Mouse (Mus musculus): ENCODE data around the gene Atf7ip. TPM values are rescaled to one million over a fixed set of nuclear protein-coding genes. Genes with fewer than 3 reads are reported as not detected.

Atf7ip gene
- polyA plus RNA-seq, 1 experiment from 2014 or later: 8.4 TPM

DNA sequence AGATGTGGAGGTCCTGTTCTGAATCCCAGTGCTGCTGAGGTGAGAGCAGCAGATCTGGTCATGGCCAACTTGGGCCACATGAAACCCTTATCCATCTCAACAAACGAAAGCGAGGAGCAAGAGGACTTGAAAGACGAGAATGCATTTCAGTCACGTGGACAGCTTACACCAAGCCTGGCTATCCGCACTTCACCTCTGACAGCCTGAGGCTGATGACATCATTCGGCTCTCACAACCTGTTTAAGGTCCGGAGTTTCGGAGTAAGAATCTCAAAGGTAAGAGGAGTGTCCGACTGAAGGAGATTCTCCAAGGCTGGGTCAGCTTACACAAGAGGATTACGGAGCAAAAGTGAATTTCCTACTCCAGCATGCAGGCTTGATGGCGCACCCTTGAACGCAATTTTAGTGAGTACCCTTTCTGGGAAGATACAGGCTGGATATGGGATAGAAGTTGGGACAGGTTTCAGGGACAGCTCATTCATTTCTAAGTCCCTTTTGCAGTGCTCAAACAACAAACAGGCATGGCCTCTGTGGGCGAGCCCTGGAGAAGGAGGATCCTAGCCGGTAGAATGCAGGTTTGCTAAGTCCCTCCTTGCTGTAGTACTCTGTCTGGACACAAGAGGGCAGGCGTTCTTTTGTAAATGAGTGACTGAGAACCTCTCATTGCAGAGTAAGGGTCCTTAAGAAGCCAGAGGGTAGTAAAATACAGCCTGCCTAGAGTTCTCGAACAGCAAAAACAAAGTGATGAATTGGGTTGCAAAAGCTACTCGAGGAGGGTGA lies 114.6 kb downstream of the Atf7ip start:
- H3K36me3 ChIP-seq (ENCODE audit: control insufficient read depth, insufficient read depth, low read length): no peaks in the 10 kb centered on the region
- no peak overlapping the region; the same call in 1 of the 2 replicates for H3K4me2 ChIP-seq (replicated peaks; ENCODE audit: low read depth)
- H3K9ac ChIP-seq (ENCODE audit: low read length): no peak overlapping the region
- H3K27me3 ChIP-seq (ENCODE audit: control insufficient read depth, insufficient read depth, low read length): no peaks in the 10 kb centered on the region
- DNase-seq (ENCODE audit: low spot score) (peak; percentile 87), ATAC-seq (ENCODE audit: low FRiP score, low TSS enrichment) (peak; percentile 60; the same call in 1 of the 2 replicates)
- peak; percentile 89 for TF ChIP-seq CTCF (IDR thresholded peaks at IDR 0.05; ENCODE audit: low read depth)
- no peak for TF ChIP-seq EP300 (optimal IDR thresholded peaks at IDR 0.05)
- H3K4me1 ChIP-seq (replicated peaks; ENCODE audit: control insufficient read depth, insufficient read depth): no peaks in the 10 kb centered on the region
- no peaks in the 10 kb centered on the region for H3K9me3 ChIP-seq (ENCODE audit: control insufficient read depth, low read length)
- WGBS: 47% methylated on average over 17 of the region's 17 CpGs
- no peak overlapping the region for H3K4me3 ChIP-seq (ENCODE audit: low read depth, low read length)
- H3K27ac ChIP-seq (replicated peaks): no peak overlapping the region

DNA sequence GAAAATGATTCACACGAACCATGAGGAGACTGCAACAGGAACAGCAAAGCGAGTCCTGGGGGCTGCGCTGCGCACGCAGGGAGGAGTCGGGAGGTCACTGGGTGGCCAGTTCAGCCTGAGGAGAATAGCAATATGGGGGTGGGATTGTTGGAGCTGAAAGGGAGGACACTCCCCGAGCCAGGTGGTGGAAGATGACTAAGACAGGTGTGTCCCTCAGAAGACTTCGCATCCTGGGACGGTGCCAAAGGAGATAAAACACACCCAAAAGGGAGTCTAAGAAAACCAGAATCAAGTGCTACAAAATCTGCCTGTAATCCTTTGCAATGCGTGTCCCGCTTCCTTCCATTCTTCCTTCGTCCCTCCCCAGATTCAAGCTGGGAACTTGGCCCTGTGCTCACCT lies 119.5 kb downstream of the Atf7ip start:
- 81% methylated on average over 12 of the region's 12 CpGs for WGBS
- DNase-seq (ENCODE audit: low spot score) (no peak), ATAC-seq (ENCODE audit: low FRiP score, low TSS enrichment) (no peak)
- Histone ChIP-seq H3K4me3 (ENCODE audit: low read depth, low read length) (no peak overlapping the region), H3K4me1 (replicated peaks; ENCODE audit: control insufficient read depth, insufficient read depth) (no peaks in the 10 kb centered on the region), H3K4me2 (replicated peaks; ENCODE audit: low read depth) (no peak overlapping the region), H3K27me3 (ENCODE audit: control insufficient read depth, insufficient read depth, low read length) (no peaks in the 10 kb centered on the region), H3K27ac (replicated peaks) (no peak overlapping the region), H3K9me3 (ENCODE audit: control insufficient read depth, low read length) (no peaks in the 10 kb centered on the region), H3K9ac (ENCODE audit: low read length) (no peak overlapping the region), H3K36me3 (ENCODE audit: control insufficient read depth, insufficient read depth, low read length) (no peaks in the 10 kb centered on the region)
- TF ChIP-seq EP300 (optimal IDR thresholded peaks at IDR 0.05): no peak
- no peak for TF ChIP-seq CTCF (IDR thresholded peaks at IDR 0.05; ENCODE audit: low read depth)

DNA sequence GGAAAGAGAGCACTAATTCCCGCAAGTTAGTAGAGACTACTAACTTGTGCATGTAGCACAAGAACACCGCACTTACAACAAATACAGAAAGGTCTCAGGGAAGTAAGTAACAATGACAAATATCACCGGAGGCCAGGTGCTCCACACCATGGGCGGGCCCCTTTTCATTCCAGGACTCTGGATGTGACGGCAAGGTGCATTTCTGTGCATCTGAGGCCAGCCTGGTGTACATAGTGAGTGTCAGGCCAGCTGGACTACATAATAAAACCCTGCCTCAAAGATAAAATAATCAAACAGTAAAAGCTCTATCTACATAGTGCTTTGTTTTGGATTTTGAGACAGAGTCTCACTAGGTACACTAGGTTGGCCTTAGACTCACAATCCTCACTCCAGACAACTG lies 123.7 kb downstream of the Atf7ip start:
- no peaks in the 10 kb centered on the region for H3K4me1 ChIP-seq (replicated peaks; ENCODE audit: control insufficient read depth, insufficient read depth)
- TF ChIP-seq CTCF (IDR thresholded peaks at IDR 0.05; ENCODE audit: low read depth): no peak
- TF ChIP-seq EP300 (optimal IDR thresholded peaks at IDR 0.05): no peak
- no peak overlapping the region for H3K4me2 ChIP-seq (replicated peaks; ENCODE audit: low read depth)
- no peak overlapping the region for H3K27ac ChIP-seq (replicated peaks)
- WGBS: 60% methylated on average over 5 of the region's 5 CpGs
- ATAC-seq (ENCODE audit: low FRiP score, low TSS enrichment) (peak; percentile 37; the same call in 1 of the 2 replicates), DNase-seq (ENCODE audit: low spot score) (no peak)
- no peaks in the 10 kb centered on the region for H3K9me3 ChIP-seq (ENCODE audit: control insufficient read depth, low read length)
- H3K36me3 ChIP-seq (ENCODE audit: control insufficient read depth, insufficient read depth, low read length): no peaks in the 10 kb centered on the region
- no peak overlapping the region for H3K9ac ChIP-seq (ENCODE audit: low read length)
- H3K4me3 ChIP-seq (ENCODE audit: low read depth, low read length): no peak overlapping the region
- H3K27me3 ChIP-seq (ENCODE audit: control insufficient read depth, insufficient read depth, low read length): no peaks in the 10 kb centered on the region

DNA sequence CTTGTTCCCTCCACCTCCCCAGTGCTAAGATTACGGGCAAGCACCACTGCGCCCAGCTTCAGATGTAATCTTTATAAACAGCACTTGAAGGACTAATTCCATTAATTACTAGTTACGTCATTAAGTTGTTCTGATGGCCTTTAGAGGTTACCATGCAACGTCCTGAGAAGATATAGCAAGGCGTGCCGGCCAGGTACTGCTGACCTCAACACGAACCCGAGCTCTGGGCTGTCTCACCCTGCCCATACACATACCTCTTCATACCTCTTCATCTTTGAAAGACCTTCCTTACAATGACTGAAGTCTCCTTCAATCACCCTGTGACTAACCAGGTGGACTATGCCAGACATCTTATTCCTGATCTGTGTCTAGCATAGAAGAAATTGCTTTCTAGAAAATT lies 125.6 kb downstream of the Atf7ip start:
- Histone ChIP-seq H3K27me3 (ENCODE audit: control insufficient read depth, insufficient read depth, low read length) (no peaks in the 10 kb centered on the region), H3K4me1 (replicated peaks; ENCODE audit: control insufficient read depth, insufficient read depth) (no peaks in the 10 kb centered on the region), H3K4me3 (ENCODE audit: low read depth, low read length) (no peak overlapping the region), H3K4me2 (replicated peaks; ENCODE audit: low read depth) (no peak overlapping the region), H3K36me3 (ENCODE audit: control insufficient read depth, insufficient read depth, low read length) (no peaks in the 10 kb centered on the region), H3K9me3 (ENCODE audit: control insufficient read depth, low read length) (no peaks in the 10 kb centered on the region), H3K9ac (ENCODE audit: low read length) (no peak overlapping the region), H3K27ac (replicated peaks) (no peak overlapping the region)
- peak; percentile 58; the same call in 1 of the 2 replicates for ATAC-seq (ENCODE audit: low FRiP score, low TSS enrichment)
- TF ChIP-seq CTCF (IDR thresholded peaks at IDR 0.05; ENCODE audit: low read depth): no peak
- TF ChIP-seq EP300 (optimal IDR thresholded peaks at IDR 0.05): no peak
- no peak for DNase-seq (ENCODE audit: low spot score)
- WGBS: 74% methylated on average over 8 of the region's 8 CpGs

DNA sequence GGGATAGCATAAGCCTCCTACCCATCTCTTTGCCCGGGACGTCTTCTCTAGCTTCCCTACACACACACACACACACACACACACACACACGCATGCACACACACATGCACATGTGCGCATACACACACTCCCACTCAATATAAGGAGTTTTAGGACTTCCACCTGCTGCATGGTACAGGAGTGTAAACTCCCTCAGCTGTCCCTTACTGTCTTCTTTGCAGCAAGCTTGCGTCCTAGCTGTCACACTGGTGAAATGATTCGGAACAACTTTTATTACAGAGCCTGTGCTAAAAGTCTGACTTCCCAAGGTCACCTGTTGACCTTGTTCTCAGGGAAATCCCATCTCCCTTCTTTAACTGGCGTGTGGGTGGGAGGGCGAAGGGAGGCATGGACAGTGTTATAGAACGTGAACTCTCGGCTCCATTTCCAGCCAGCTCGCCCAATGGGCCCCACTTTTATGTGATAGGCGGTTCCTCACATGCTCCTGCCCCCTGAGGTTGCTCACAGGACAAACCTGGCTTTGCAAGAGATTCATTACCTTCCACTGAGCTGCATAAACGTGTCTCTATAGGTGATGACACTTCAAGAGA lies 126.1 kb downstream of the Atf7ip start:
- 83% methylated on average over 13 of the region's 13 CpGs for WGBS
- H3K4me2 ChIP-seq (replicated peaks; ENCODE audit: low read depth): no peak overlapping the region
- DNase-seq (ENCODE audit: low spot score) (no peak), ATAC-seq (ENCODE audit: low FRiP score, low TSS enrichment) (no peak)
- H3K9me3 ChIP-seq (ENCODE audit: control insufficient read depth, low read length): no peaks in the 10 kb centered on the region
- no peak overlapping the region for H3K9ac ChIP-seq (ENCODE audit: low read length)
- no peaks in the 10 kb centered on the region for H3K4me1 ChIP-seq (replicated peaks; ENCODE audit: control insufficient read depth, insufficient read depth)
- H3K27ac ChIP-seq (replicated peaks): no peak overlapping the region
- H3K36me3 ChIP-seq (ENCODE audit: control insufficient read depth, insufficient read depth, low read length): no peaks in the 10 kb centered on the region
- H3K4me3 ChIP-seq (ENCODE audit: low read depth, low read length): no peak overlapping the region
- H3K27me3 ChIP-seq (ENCODE audit: control insufficient read depth, insufficient read depth, low read length): no peaks in the 10 kb centered on the region
- no peak for TF ChIP-seq EP300 (optimal IDR thresholded peaks at IDR 0.05)
- no peak for TF ChIP-seq CTCF (IDR thresholded peaks at IDR 0.05; ENCODE audit: low read depth)

DNA sequence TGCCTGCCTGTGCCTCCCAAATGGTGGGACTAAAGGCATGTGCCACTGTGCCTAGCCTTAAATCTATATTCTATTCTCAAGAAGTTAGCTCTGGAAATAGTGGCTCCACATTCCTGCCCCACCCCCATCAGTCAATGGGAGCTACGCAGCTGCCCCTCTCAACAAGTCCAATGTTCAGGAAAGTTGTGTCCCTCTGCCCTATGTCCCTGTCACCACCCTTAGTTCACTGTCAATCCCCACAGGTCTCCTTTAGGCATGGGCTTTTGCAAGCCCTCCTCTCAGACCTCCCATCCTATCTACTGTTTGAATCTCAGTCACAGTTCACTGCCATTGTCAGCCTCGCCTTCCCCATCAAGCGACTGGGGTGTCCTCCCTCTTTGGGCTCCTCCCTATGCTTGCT lies 127.2 kb downstream of the Atf7ip start:
- Histone ChIP-seq H3K4me3 (ENCODE audit: low read depth, low read length) (no peak overlapping the region), H3K9ac (ENCODE audit: low read length) (no peak overlapping the region), H3K36me3 (ENCODE audit: control insufficient read depth, insufficient read depth, low read length) (no peaks in the 10 kb centered on the region), H3K27me3 (ENCODE audit: control insufficient read depth, insufficient read depth, low read length) (no peaks in the 10 kb centered on the region), H3K4me1 (replicated peaks; ENCODE audit: control insufficient read depth, insufficient read depth) (no peaks in the 10 kb centered on the region), H3K4me2 (replicated peaks; ENCODE audit: low read depth) (no peak overlapping the region), H3K27ac (replicated peaks) (no peak overlapping the region), H3K9me3 (ENCODE audit: control insufficient read depth, low read length) (no peaks in the 10 kb centered on the region)
- 84% methylated on average over 3 of the region's 3 CpGs for WGBS
- DNase-seq (ENCODE audit: low spot score) (no peak), ATAC-seq (ENCODE audit: low FRiP score, low TSS enrichment) (no peak)
- no peak for TF ChIP-seq EP300 (optimal IDR thresholded peaks at IDR 0.05)
- TF ChIP-seq CTCF (IDR thresholded peaks at IDR 0.05; ENCODE audit: low read depth): no peak

Measured in stomach, postnatal 0 days (tissue).